Mouse (Mus musculus): ENCODE data around the gene Gzmm. TPM values are rescaled to one million over a fixed set of nuclear protein-coding genes. Genes with fewer than 3 reads are reported as not detected.

Gzmm gene
- polyA plus RNA-seq, 1 experiment from 2014 or later = 0.74 TPM

DNA sequence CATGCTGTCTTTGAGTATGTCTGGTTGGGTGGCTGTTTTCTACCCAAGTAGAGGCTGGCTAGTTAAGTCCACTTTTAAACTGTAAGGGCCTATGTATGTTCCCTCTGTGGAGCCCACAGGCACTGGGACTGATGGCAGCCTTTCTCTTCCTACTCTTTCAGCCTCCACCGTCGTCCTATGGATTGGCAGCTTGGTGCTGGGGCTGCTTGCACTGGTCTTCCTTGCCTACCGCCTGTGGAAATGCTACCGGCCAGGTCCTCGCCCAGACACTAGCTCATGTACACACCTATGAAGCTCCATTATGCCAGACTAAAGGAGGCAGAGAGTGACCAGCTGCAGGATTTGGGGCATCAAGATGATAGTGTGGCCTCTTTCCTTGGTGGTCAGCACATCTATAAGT is 20.7 kb upstream of the Gzmm start:
- Histone ChIP-seq H3K36me3 (peaks cover 6% of the 10 kb centered on the region; the same call in 1 of the 2 replicates), H3K4me3 (replicated peaks) (no peak overlapping the region), H3K9ac (replicated peaks) (no peak overlapping the region), H3K27me3 (no peaks in the 10 kb centered on the region), H3K9me3 (no peaks in the 10 kb centered on the region), H3K4me1 (replicated peaks) (peaks cover 21% of the 10 kb centered on the region), H3K4me2 (no peak overlapping the region), H3K27ac (no peak overlapping the region)
- WGBS = 81% methylated on average over 5 of the region's 5 CpGs
- ATAC-seq (ENCODE audit: insufficient number of reproducible peaks, insufficient read depth, low FRiP score, low TSS enrichment, low read depth) = no peak

DNA sequence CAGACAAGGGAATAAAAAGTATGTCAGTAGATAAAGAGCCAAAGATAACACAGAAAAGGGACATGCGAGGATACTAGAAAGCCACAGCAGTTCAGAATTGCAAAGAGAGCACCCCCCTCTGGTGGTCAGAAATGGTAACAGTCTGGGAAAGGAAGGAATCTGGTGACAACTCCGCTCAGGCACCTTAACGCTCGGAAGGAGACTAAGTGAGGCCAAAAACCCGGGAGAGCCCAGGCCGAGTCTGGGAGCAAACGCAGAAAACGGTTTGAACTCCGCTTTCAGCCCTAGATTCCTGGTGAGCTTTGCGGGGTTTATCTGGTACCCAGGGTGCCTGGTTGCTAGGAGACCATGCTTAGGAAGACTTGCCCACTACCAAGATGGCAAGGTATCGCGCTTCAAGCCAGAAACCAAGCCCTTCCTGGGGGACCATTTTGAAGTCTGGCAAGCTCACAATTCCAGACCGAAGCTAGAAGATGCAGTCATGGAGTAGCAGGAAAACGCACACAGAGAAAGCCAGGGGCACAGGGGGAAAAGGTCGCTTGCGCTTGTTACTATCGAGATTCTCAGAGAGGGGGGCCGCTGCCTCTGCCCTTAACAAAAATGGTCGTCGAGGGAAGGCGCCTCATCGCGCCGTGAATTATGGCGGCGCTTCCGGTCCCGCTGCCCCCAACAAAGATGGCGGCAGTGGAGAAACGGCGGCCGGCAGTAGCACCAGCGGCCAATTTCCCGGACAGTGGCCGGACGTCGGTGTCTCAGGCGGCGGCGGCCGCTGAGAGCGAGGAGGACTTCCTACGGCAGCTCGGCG is 19.8 kb upstream of the Gzmm start, which contains the start of gene Tpgs1:
Gene Tpgs1 (plus strand): TSS at position 599 of the 805 bp plus-strand sequence.
- under 1% methylated on average over 45 of the region's 45 CpGs for WGBS
- Histone ChIP-seq H3K36me3 (peaks cover 15% of the 10 kb centered on the region; the same call in 1 of the 2 replicates), H3K27me3 (no peaks in the 10 kb centered on the region), H3K27ac (peak within 1 kb of the TSS; percentile 96), H3K4me2 (peak within 1 kb of the TSS; percentile 82), H3K9ac (replicated peaks) (peak within 1 kb of the TSS; percentile 81), H3K4me3 (replicated peaks) (peak within 1 kb of the TSS; percentile 88), H3K4me1 (replicated peaks) (peaks cover 17% of the 10 kb centered on the region), H3K9me3 (no peaks in the 10 kb centered on the region)
- peak; percentile 76 for ATAC-seq (ENCODE audit: insufficient number of reproducible peaks, insufficient read depth, low FRiP score, low TSS enrichment, low read depth)

GRCm38 (mm10) chr10:79669576-79670057 is 19.2 kb upstream of the Gzmm start:
- H3K4me3 ChIP-seq (replicated peaks) = peak overlapping the region; percentile 88
- no peaks in the 10 kb centered on the region for H3K9me3 ChIP-seq
- H3K36me3 ChIP-seq = peaks cover 17% of the 10 kb centered on the region; the same call in 1 of the 2 replicates
- peak overlapping the region; percentile 96 for H3K27ac ChIP-seq
- H3K4me2 ChIP-seq = peak overlapping the region; percentile 82
- WGBS = 0% methylated on average over 47 of the region's 47 CpGs
- no peaks in the 10 kb centered on the region for H3K27me3 ChIP-seq
- peaks cover 17% of the 10 kb centered on the region for H3K4me1 ChIP-seq (replicated peaks)
- peak overlapping the region; percentile 81 for H3K9ac ChIP-seq (replicated peaks)
- peak; percentile 49 for ATAC-seq (ENCODE audit: insufficient number of reproducible peaks, insufficient read depth, low FRiP score, low TSS enrichment, low read depth)

- H3K4me2 ChIP-seq = peak overlapping the region; percentile 82
- H3K9me3 ChIP-seq = no peaks in the 10 kb centered on the region
- peak overlapping the region; percentile 96 for H3K27ac ChIP-seq
- H3K4me3 ChIP-seq (replicated peaks) = peak overlapping the region; percentile 88
- peaks cover 17% of the 10 kb centered on the region for H3K4me1 ChIP-seq (replicated peaks)
- no peaks in the 10 kb centered on the region for H3K27me3 ChIP-seq
- 32% methylated on average over 15 of the region's 15 CpGs for WGBS
- H3K36me3 ChIP-seq = peaks cover 18% of the 10 kb centered on the region
- ATAC-seq (ENCODE audit: insufficient number of reproducible peaks, insufficient read depth, low FRiP score, low TSS enrichment, low read depth) = peak; percentile 26
- H3K9ac ChIP-seq (replicated peaks) = peak overlapping the region; percentile 81
These were observed 18.5 kb upstream of the Gzmm start for GRCm38 (mm10) chr10:79670071-79670888.

- Histone ChIP-seq H3K27me3 (no peaks in the 10 kb centered on the region), H3K4me2 (peak overlapping the region; percentile 82), H3K4me3 (replicated peaks) (0 out of 2 replicates have a peak overlapping the region, but pooled peaks have one; percentile 88), H3K9me3 (no peaks in the 10 kb centered on the region), H3K27ac (no peak overlapping the region), H3K36me3 (peaks cover 30% of the 10 kb centered on the region), H3K4me1 (replicated peaks) (peaks cover 17% of the 10 kb centered on the region), H3K9ac (replicated peaks) (no peak overlapping the region)
- no peak for ATAC-seq (ENCODE audit: insufficient number of reproducible peaks, insufficient read depth, low FRiP score, low TSS enrichment, low read depth)
- 38% methylated on average over 6 of the region's 6 CpGs for WGBS
These were observed 17.3 kb upstream of the Gzmm start for GRCm38 (mm10) chr10:79671396-79672087.

GRCm38 (mm10) chr10:79672088-79672455 is 16.7 kb upstream of the Gzmm start:
- Histone ChIP-seq H3K9ac (replicated peaks) (no peak overlapping the region), H3K4me3 (replicated peaks) (no peak overlapping the region), H3K36me3 (peaks cover 35% of the 10 kb centered on the region), H3K27ac (no peak overlapping the region), H3K9me3 (no peaks in the 10 kb centered on the region), H3K4me2 (no peak overlapping the region), H3K4me1 (replicated peaks) (peaks cover 17% of the 10 kb centered on the region), H3K27me3 (no peaks in the 10 kb centered on the region)
- 69% methylated on average over 3 of the region's 3 CpGs for WGBS
- no peak for ATAC-seq (ENCODE audit: insufficient number of reproducible peaks, insufficient read depth, low FRiP score, low TSS enrichment, low read depth)

DNA sequence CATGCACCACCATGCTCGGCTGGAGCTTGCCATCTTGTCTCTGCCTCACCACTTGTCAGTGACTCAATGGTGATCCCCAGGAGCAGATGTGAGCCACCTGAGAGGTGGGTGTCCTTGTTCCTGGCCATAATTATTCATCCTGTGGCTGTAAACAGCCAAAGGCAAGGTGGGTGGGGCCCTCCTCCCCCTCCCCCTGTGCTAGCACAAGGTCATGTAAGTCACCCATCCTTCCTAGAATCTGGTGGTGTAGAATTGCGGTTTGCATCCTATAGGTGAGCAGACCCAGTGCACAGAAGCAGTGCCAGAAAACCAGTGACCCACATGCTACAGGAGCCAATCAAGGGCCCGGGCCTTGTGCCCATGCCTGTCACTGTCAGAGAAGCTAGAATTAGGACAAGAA is 15.8 kb upstream of the Gzmm start:
- no peak overlapping the region for H3K9ac ChIP-seq (replicated peaks)
- H3K4me2 ChIP-seq = no peak overlapping the region
- no peaks in the 10 kb centered on the region for H3K27me3 ChIP-seq
- peaks cover 35% of the 10 kb centered on the region for H3K36me3 ChIP-seq
- no peaks in the 10 kb centered on the region for H3K9me3 ChIP-seq
- no peak for ATAC-seq (ENCODE audit: insufficient number of reproducible peaks, insufficient read depth, low FRiP score, low TSS enrichment, low read depth)
- 83% methylated on average over 3 of the region's 3 CpGs for WGBS
- H3K27ac ChIP-seq = no peak overlapping the region
- H3K4me1 ChIP-seq (replicated peaks) = peaks cover 17% of the 10 kb centered on the region
- H3K4me3 ChIP-seq (replicated peaks) = no peak overlapping the region

DNA sequence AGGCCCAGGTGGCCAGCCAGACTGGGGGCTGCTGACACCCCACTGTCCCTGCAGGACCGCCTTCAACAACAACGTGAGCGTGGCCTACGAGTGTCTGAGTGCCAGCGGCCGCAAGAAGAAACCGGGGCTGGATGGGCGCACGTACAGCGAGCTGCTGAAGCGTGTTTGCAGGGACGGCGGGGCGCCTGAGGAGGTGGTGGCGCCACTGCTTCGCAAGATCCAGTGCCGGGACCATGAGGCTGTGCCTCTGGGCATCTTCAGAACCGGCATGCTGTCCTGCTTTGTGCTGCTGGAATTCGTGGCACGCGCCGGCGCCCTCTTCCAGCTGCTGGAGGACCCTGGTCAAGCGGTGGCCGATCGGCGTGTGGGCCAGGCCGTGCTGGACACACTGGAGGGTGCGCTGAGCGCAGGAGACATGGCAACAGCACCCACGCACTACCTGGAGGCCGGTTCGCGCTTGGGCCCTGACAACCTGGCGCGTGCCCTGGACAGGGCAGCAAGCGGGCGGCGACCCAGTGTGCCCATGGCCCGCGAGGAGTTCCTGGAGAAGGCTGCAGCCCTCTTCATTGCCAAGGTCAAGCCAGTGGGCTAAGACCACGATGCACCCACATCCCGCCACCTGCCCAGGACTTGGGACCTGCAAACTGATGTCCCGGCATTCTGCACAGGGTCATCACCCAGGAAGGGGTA is 13.3 kb upstream of the Gzmm start:
- WGBS = 61% methylated on average over 44 of the region's 44 CpGs
- Histone ChIP-seq H3K27me3 (no peaks in the 10 kb centered on the region), H3K4me1 (replicated peaks) (peaks cover 12% of the 10 kb centered on the region), H3K9me3 (no peaks in the 10 kb centered on the region), H3K27ac (no peak overlapping the region), H3K4me2 (no peak overlapping the region), H3K9ac (replicated peaks) (no peak overlapping the region), H3K4me3 (replicated peaks) (no peak overlapping the region), H3K36me3 (peaks cover 35% of the 10 kb centered on the region)
- no peak for ATAC-seq (ENCODE audit: insufficient number of reproducible peaks, insufficient read depth, low FRiP score, low TSS enrichment, low read depth)

- Histone ChIP-seq H3K36me3 (peaks cover 30% of the 10 kb centered on the region), H3K9ac (replicated peaks) (peak overlapping the region; percentile 44), H3K9me3 (no peaks in the 10 kb centered on the region), H3K27ac (peak overlapping the region; percentile 83), H3K4me2 (peak overlapping the region; percentile 95), H3K4me1 (replicated peaks) (peaks cover 20% of the 10 kb centered on the region), H3K27me3 (no peaks in the 10 kb centered on the region), H3K4me3 (replicated peaks) (peak overlapping the region; percentile 90)
- ATAC-seq (ENCODE audit: insufficient number of reproducible peaks, insufficient read depth, low FRiP score, low TSS enrichment, low read depth) = peak; percentile 21
- 36% methylated on average over 11 of the region's 11 CpGs for WGBS
These were observed 8.0 kb upstream of the Gzmm start for GRCm38 (mm10) chr10:79680606-79681495.

Data from limb, embryonic 12.5 days (tissue).